Mouse (Mus musculus) T-cell, adult 2 months (primary cell): ENCODE measurements around the gene Rnf20.

Experiments
- DNase-seq: peaks from one replicate; pipeline ENCODE4 v3.0.0; 2022; ENCODE audit warnings: low spot score

Gene Rnf20

DNA sequence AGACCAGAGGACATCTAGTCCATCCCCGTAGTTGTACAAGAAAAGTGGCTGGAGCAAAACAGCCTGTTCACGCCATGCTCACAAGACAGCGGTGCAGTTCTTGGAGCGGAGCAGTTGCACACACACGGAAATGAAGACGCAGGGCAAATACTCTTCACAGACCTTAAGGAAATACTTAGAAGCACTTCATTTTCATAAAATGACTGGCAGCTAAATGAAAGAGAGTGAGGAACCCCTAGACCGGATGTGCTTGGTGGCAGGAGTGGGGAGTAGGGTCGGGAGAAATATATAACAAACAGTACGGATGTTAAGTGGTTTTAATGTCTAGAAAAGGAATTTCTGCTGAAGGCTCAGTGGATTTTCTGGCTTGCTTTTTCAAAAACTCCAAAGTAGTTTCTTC, 29.9 kb downstream of the Rnf20 start:
- no peak for DNase-seq

DNA sequence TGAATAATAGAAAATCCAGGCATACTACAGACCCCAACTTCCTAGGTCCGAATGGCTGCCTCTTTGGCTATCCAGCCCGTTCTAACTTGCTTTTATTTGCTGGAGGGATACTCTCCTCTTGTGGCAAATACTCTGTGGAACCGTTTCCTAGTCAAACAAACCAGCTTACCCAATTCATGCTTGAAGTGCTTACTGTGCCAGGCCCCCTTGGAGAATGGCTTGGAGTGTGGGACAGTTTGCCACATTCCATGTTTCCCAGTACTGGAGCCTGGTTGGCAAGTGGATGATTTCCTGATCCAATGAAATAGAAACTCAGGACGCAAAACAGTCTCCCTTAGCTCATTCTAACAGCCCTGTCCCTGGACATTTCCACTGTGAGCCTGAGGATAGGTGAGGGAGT, 30.4 kb downstream of the Rnf20 start:
- DNase-seq, result no peak

DNA sequence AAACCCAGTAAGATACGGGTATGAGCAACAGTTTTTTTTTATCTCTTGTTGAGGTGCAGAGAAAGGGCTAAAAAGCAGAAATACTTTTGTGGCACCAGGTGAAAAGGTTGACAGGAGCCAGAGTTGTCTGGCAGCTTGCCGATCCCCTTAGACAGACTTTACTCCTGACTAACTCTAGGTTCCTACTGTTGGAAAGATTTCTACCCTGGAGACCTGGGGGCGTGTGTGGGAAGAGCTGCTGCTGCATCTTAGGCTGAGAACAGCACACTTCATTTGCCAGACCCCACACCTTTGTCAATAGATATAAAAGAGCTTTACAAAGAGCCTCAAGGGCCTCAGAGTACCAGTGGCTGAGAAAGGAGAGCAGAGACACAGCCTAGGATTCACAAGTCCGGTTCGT, 33.0 kb downstream of the Rnf20 start:
- DNase-seq, result no peak

DNA sequence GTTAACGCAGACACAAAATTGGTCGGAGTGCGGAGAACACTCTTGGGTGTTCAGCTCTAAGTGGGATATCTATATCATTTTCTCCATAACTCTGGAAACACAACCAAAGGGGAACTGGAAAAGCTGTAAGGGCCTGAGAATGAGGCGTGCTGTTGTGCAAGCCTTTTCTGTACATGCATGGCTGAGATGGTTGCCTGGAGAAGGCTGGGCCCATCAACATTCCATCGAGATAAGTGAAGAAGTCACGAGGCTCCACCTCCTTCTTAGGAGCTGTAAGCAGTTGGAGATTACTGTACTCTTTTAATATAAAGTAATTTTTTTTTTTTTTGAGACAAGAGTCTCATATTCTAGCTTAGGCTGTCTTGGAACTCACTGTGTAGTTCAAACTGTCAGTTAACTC, 44.3 kb downstream of the Rnf20 start:
- no peak for DNase-seq

DNA sequence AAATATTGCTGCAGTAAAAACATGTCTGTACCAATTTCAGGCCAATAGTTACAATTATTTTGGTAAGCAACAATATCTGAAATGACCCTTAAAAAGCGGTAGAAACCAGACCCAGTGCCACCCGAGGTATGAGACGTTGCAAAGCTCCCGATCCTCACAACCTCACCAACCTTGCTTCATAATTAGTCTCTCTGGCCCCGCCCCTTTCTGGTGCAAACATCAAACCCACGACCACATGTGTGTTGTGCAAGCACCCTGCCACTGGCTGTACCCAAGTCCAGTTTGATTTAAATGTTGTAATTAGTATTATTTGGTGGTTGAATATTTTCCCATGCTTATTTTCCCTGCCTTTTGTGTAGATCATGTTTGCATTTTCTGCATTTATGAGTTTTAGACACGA, 45.0 kb downstream of the Rnf20 start:
- DNase-seq, result no peak

DNA sequence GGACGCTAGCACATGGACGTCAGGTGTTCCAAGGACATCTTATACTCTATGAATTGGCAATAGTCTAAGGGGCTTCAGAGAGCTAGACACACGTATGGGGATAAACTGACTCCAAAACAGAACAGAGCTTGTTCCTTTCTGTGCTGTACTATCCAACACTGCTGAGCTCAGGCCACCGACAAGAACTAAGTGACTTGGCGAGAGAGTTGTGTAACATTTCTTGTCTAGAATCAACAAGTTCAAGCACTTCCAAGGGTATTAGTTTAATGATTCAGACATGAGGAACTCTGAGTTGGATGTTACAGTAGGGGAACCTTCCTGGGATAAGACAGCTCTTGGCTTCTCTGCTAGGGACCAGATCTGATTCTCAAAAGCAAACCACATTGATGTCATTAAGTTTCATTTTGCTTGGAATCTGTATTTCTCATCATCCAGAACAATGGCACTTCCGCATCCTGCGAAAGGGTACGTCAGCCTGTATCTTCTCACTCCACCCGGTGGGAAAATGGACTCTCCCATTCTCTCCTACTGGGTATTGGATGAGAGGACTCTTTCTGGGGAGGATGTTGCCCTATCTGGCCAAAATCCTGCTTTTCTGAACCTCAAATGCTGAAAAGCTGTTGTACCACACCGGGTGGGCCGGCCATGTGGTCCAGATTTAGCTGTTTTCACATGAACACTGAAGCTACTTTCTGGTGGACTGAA, 48.5 kb downstream of the Rnf20 start:
- DNase-seq, result no peak

DNA sequence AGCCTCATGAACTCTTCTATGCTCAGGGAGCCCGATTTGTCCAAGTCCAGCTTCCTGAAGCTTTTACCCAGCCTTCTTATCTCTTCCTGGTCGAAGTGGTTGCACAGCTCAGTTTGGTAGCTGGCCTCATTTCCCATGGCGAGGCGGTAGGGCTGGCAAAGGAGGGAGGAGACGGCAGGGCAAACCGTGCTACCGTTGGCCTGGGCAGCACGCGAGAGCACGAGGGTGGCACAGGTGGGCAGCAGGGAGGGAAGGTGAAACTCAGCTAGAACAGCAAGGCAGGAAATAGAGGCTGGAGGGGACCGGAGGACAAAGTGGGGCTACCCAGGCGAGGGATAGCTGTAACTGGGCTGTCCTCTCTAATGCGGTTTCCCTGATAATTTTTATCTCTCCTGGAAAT, 50.0 kb downstream of the Rnf20 start, which contains the start of gene Ppp3r2:
Gene Ppp3r2, minus strand, starts transcription at position 213 of the 400 bp plus-strand sequence.
- no peak for DNase-seq

DNA sequence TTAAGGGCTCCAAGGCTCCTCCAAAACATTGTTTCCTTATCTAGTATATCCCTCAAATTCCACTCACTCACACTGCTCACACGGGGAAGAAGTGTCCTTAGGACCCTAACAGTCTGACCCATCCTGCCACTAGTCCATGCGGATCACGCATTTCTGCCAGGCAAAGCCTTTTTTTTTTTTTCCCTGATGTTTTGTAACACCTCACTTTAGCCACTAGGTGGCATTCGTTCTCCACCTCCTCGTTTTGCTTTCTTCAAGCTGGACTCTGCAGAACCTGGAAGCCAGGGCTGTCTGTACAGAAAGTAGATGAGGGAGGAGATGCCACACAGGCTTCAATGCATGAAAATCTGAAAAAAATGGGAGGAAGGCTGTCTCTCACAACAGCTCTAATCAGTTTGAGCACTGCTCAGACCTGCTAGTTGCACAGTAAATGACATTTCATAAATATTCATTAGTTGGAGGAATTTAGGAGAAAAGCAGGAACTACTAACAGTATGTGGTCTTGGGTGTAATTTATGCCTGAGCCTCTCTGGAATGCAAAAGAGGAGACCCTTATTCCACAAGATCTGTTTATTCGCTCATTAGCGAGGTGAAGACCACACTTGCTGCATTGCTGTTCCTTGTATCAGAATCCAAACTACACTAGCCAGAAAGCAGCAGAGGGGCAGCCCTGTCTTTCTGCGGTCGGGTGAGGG, 56.9 kb downstream of the Rnf20 start:
- no peak for DNase-seq

DNA sequence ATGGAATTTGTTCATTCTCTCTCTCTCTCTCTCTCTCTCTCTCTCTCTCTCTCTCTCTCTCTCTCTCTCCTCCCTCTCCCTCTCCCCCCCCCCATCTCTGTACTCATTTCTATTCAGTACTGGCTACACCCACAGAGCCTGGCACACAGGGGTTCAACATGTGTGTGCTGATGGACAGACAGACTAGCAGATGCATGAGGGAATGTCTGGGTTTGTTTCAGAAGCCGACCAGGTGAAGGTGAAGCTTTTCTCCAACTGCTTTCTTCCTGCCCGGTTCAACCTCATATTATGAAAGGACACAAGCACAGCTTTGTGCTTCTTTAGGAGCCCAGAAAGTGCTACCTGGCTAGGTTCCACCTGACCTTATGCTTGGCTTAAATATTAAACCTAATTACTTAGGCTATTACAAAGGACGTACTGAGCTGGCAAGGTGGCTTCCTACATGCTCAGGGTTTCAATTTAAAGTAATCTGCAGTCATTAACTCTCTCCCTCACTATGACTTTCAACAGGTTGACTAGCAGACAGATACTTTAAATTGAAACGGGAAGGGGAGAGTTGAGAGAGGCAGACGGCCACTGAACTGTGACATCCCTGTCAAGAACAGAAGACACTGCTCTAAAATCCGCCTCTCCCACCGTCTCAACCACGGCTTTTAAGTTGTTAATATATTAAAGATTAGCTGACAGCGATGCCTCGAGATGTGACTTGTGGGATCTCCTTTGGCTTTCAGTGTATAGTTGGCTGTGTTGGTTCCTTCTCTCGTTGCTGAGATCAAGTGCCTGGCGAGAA, 59.8 kb downstream of the Rnf20 start:
- DNase-seq, result no peak
